Mouse (Mus musculus) T-cell, adult 2 months (primary cell): ENCODE measurements at regions not wholly inside any gene's neighbourhood (a gene's known extent, or its start where the extent isn't known, plus 50 kb on each side); places are given as distances from the start of the nearest gene placed in this dataset.

Experiments used
- DNase-seq: peaks from one replicate; pipeline ENCODE4 v3.0.0; 2022; ENCODE audit warnings: low spot score

GRCm38 (mm10) chr7:128834894-128835293, 90.2 kb downstream of the Sec23ip start:
- no peak for DNase-seq

GRCm38 (mm10) chr7:128836435-128836834, 91.7 kb downstream of the Sec23ip start:
- no peak for DNase-seq

GRCm38 (mm10) chr7:128842561-128842960, 97.8 kb downstream of the Sec23ip start:
- DNase-seq = no peak

- no peak for DNase-seq
Observed at GRCm38 (mm10) chr7:128843576-128843975, 98.8 kb downstream of the Sec23ip start.

- DNase-seq = no peak
Observed at GRCm38 (mm10) chr7:128849261-128849660, 104.5 kb downstream of the Sec23ip start.

GRCm38 (mm10) chr7:128854193-128854592, 109.5 kb downstream of the Sec23ip start:
- DNase-seq = no peak

- DNase-seq = no peak
Observed at GRCm38 (mm10) chr7:128854690-128855343, 110.1 kb downstream of the Sec23ip start.

- peak; percentile 5 for DNase-seq
Observed at GRCm38 (mm10) chr7:128860141-128860540, 115.4 kb downstream of the Sec23ip start.

- no peak for DNase-seq
Observed at GRCm38 (mm10) chr7:128860709-128861108, 116.0 kb downstream of the Sec23ip start.

GRCm38 (mm10) chr7:128861376-128861775, 116.6 kb downstream of the Sec23ip start:
- DNase-seq = no peak

- DNase-seq = no peak
Observed at GRCm38 (mm10) chr7:128868799-128869198, 124.1 kb downstream of the Sec23ip start.

- DNase-seq = no peak
Observed at GRCm38 (mm10) chr7:128884015-128884414, 139.3 kb downstream of the Sec23ip start.

GRCm38 (mm10) chr7:128885551-128885950, 140.8 kb downstream of the Sec23ip start:
- DNase-seq = no peak

GRCm38 (mm10) chr7:128910134-128910533, 165.4 kb downstream of the Sec23ip start:
- DNase-seq = no peak

GRCm38 (mm10) chr7:128937976-128938730, 193.4 kb downstream of the Sec23ip start:
- DNase-seq = no peak

GRCm38 (mm10) chr7:128960575-128960974, 215.8 kb downstream of the Sec23ip start:
- DNase-seq = no peak

- DNase-seq = no peak
Observed at GRCm38 (mm10) chr7:128979904-128980303, 235.2 kb downstream of the Sec23ip start.

- no peak for DNase-seq
Observed at GRCm38 (mm10) chr7:128980827-128981226, 236.1 kb downstream of the Sec23ip start.

GRCm38 (mm10) chr7:128998759-128999158, 254.0 kb downstream of the Sec23ip start:
- no peak for DNase-seq

GRCm38 (mm10) chr7:129002419-129002818, 254.4 kb upstream of the Plpp4 start:
- no peak for DNase-seq

GRCm38 (mm10) chr7:129003150-129003549, 253.7 kb upstream of the Plpp4 start:
- no peak for DNase-seq

GRCm38 (mm10) chr7:129016353-129016752, 240.5 kb upstream of the Plpp4 start:
- DNase-seq = no peak

- no peak for DNase-seq
Observed at GRCm38 (mm10) chr7:129027116-129027515, 229.7 kb upstream of the Plpp4 start.

GRCm38 (mm10) chr7:129048023-129048422, 208.8 kb upstream of the Plpp4 start:
- DNase-seq = no peak
